Mouse (Mus musculus) cerebellum, adult 18-20 months (tissue): ENCODE data around the gene Tpm4.

ENCODE experiments used
- DNase-seq, 2 experiments: peaks; one replicate each; pipeline ENCODE4 v3.0.0; 2021

The Tpm4 gene

GRCm38 (mm10) chr8:72197997-72198396 is 63.2 kb downstream of the Tpm4 start:
- DNase-seq = no peak
